Mouse (Mus musculus): ENCODE data around the gene Dclk3.

Dclk3 gene

DNA sequence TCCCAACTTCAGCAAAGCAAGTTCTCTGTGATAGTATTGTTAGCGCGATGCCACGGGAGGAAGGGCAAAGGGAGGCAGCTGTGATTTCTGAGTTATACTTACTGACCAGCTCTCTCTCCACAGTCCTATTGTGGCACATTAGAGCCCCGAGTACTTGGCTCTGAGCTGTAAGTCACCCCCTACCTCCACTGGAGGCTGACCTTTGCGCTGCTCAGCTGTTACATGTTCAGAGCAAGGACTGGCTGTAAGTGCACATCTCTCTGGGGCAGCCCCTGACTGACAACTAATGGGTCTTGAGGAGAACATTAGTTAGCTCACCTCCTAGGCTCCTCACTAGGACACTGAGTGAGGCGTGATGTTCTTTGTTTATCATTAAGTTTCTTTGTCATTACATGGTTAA, 1.6 kb downstream of the Dclk3 start:
- no peak for DNase-seq (ENCODE audit: low spot score)

DNA sequence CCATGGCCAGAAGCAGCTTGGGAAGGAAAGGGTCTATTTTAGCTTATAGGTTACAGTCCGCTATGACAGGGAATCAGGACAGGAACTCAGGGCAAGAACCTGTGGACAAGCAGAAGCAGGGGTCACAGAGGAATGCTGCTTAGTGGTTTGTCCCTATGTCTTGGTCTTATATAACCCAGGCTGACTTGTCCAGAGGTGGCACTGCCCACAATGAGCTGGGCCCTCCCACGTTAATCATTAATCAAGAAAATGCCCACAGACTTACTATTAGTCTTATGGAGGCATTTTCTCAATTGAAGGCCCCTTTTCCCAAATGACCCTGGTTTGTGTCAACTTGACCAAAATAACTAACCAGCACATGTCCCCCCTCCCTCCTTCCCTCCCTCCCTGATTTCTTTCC, 2.3 kb downstream of the Dclk3 start:
- no peak for DNase-seq (ENCODE audit: low spot score)

DNA sequence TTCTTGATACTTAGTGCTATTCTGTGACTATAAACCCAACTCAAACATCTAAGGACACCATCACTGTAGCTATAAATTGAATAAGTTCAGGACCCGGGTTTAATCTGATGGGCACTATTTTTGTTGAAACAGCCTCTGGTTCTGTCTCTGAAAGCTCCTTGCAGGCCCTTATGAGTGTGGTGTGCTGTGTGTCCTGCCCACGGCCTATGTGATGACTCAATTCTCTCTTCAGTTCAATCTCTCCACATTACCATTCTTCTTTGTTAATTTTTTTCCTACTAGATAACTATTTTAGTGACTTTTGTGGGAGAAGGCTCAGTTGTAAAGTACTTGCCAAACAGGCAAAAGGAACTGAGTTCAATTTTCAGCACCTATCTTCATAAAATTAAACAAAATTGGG, 7.3 kb downstream of the Dclk3 start:
- DNase-seq (ENCODE audit: low spot score): no peak

DNA sequence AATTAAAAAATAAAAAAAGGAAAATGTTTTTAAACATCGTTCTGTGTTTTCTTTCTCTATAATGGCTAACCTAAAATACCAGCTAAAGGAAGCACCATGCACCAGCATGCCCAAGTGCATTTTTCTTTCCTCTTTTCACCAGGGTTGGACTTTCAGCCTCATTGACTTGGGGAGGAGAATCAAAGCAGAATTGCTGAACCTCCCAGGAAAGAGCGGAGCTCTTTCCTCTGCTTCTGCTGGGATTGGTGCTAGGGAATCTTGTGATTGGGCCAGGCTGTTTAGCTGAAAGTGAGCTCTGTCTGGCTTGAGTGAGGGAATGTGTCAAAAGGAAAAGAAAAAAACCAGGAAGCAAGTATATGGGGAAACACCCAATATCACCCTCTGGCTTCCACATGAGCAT, 10.1 kb downstream of the Dclk3 start:
- no peak for DNase-seq (ENCODE audit: low spot score)

GRCm38 (mm10) chr9:111449880-111450279, 11.0 kb downstream of the Dclk3 start:
- DNase-seq (ENCODE audit: low spot score): no peak

- no peak for DNase-seq (ENCODE audit: low spot score)
These were observed 12.0 kb downstream of the Dclk3 start for GRCm38 (mm10) chr9:111450853-111451404.

DNA sequence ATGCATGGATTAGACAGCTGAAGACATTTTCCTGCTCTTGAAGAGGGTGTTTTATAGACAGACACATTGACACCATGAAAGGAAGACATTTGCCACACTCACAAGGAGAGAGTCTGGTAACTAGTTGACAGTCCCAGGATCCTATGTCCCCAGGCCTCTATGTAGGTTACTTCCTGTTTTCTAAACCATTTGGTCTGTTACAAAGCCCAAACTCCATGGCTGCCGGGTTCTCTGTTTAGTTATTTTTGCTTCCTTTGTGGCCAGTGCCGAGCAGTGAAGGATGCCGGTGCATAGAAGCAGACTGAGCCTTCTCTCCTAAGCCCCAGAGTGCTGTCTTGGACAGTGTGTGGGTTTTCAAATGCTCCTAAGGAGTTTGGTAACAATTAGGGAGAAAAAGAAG, 15.0 kb downstream of the Dclk3 start:
- no peak for DNase-seq (ENCODE audit: low spot score)

DNA sequence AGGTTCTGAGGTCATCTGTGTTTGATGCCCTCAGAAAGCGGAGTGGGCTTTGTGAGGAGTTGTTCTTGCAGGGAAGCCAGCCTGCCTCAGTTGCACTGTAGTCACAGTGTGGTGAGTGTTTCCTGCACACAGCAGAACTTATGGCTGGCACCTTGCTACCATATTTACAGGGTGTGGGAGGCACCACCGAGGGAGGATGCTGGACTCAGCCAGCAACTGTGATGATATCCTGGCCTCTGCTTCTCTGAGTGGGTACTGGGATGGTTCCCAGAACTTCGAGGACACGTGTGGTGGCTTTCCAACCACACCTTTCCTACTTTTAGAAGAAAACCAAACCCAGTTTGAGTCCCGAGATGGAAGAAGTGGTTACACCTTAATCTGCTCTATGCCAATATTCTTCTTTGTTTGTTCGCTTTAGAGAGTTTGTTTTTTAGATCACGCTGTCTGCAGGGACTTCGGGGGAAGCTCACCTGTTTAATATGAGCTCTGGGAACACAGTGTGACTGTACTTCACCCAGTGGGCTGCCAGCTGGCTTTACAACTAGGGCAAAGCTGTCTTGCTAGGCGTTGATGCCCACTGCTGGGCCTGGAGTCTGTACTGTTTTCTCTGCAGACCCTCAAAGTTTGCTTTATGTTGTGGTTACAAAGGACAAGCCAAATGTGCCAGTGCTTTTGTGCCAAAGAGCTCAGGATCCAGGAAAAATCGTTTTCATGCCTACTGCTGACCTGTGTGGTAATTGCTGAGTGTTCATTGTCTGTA, 18.5 kb downstream of the Dclk3 start:
- DNase-seq (ENCODE audit: low spot score): no peak

GRCm38 (mm10) chr9:111457936-111458310, 19.0 kb downstream of the Dclk3 start:
- DNase-seq (ENCODE audit: low spot score): no peak

- no peak for DNase-seq (ENCODE audit: low spot score)
These were observed 20.6 kb downstream of the Dclk3 start for GRCm38 (mm10) chr9:111459466-111459865.

GRCm38 (mm10) chr9:111460201-111460814, 21.4 kb downstream of the Dclk3 start:
- no peak for DNase-seq (ENCODE audit: low spot score)

- no peak for DNase-seq (ENCODE audit: low spot score)
These were observed 22.7 kb downstream of the Dclk3 start for GRCm38 (mm10) chr9:111461415-111462103.

GRCm38 (mm10) chr9:111465666-111466065, 26.8 kb downstream of the Dclk3 start:
- no peak for DNase-seq (ENCODE audit: low spot score)

GRCm38 (mm10) chr9:111473686-111474457, 35.0 kb downstream of the Dclk3 start:
- DNase-seq (ENCODE audit: low spot score): no peak

GRCm38 (mm10) chr9:111474458-111474745, 35.5 kb downstream of the Dclk3 start:
- DNase-seq (ENCODE audit: low spot score): no peak

- DNase-seq (ENCODE audit: low spot score): no peak
These were observed 36.4 kb downstream of the Dclk3 start for GRCm38 (mm10) chr9:111475281-111475680.

DNA sequence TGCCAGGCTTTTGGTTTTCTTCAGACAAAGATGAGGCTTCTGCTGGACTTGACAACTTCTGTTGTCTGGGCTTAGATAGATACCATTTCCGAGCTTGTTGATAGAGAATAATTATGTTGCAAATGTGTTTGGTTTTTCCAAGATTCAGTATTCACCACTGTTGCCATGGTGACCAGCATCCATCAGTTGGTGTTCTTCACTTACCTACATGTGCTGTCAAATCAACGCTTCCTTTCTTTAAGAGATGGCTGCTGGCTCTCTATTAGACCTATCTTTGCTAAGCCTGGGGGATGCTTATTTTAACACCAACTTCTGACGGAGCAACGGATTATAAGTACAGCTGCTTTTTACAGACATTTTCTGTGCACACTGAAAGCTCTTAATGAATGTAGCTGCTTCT, 37.1 kb downstream of the Dclk3 start:
- DNase-seq (ENCODE audit: low spot score): no peak

DNA sequence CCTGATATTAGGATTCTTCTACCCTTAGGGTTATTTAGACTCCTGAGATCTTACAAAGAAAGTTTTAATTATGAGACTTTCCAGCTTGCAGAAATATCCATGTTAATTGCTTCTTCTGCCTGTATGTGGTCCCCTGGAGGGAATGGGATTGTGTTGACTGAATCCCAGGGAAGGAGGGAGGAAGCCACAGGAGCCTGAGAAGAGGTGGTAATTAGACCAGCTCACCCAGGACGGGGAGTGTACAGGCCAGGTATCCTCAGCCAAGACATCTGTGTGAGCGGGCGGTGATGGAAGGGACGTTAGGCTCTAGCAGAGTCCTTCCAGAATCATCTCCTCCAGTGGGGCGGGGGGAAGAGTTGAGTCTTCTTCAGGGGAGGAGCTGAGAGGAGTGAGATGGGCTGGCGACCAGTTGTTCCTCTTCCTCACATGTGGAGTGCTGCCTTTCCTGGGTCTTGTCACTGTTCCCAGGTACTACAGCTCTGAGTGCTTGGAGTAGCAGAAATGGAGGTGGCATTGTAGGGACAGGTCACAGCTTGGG, 37.7 kb downstream of the Dclk3 start:
- no peak for DNase-seq (ENCODE audit: low spot score)

- no peak for DNase-seq (ENCODE audit: low spot score)
These were observed 40.1 kb downstream of the Dclk3 start for GRCm38 (mm10) chr9:111478853-111479490.

DNA sequence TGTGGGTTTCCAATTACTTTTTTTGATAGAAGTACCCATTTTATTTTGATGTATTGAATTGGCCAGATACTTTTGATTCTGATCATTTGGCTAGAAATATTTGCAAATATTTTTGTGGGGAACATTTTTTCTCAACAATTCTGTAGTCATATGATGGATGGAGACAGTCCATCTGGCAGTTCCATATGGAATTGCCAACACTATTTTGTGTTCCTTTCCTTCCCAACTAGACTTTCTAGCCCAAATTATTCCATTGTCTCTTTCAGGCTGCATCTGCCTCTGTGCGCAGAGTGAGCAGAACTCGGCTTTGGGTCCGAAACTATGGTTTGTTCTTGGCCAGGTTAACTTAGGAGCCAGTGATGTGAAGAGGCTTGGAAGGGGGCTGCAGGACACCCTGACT, 42.1 kb downstream of the Dclk3 start:
- no peak for DNase-seq (ENCODE audit: low spot score)

DNA sequence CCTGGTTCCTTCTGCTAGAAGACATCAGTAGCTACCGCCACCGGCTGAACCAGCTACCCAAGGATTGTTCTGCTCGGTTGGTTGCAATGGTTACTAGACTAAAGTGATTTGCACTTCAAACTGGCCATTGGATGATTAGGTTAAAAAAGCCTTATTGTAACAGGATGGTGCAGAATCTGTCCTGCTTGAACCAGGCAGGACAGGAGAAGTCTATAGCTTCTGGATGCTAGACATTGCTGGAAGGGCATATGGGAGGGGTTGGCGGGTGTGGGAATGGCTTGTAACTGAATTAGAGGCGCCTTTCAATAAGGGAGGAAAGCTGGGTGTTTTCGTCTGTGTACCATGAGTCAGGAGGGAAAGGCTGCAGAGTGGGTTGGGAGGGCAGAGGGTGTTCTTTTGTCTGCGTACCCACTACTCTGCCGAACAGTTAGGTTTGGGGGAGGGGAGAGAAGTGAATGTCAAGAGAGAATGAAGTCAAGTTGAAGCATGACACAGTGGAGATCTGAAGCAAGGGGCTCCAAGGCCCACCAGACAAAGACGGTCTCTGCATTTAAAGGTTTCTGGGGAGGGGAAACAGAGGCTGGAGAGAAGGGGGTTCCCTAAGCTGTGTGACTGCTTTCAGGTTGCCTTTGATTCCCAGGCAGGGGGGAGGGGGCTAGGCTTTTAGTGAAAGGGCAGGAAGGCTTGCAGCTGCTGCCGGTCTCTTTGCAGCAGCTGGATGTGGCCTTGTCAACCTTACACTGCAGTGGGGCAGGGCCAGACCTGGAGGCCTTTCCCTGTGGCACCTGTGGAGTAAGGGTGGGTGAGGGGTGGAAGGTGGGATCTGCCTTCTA, 48.0 kb downstream of the Dclk3 start:
- DNase-seq (ENCODE audit: low spot score): no peak
